Mouse (Mus musculus) lung, postnatal 0 days (tissue): ENCODE results near the gene Calu.
"Not testable (repeated sequence)": the region's sequence is repeated elsewhere in the genome, so short reads cannot be mapped to it uniquely, and the experiment has no call there.

Source experiments
- CTCF ChIP-seq: IDR thresholded peaks from 2 replicates; pipeline ENCODE4 v1.5.1; 2016; ENCODE audit warnings: antibody characterized with exemption, mild to moderate bottlenecking
- EP300 ChIP-seq: IDR thresholded peaks from 2 replicates; pipeline ENCODE4 v1.6.1; 2016; ENCODE audit warnings: antibody characterized with exemption, mild to moderate bottlenecking, control low read depth

GRCm38 (mm10) chr6:29346512-29346911 is 1.4 kb upstream of the Calu start:
- TF ChIP-seq CTCF, EP300: not testable (repeated sequence)
